Mouse (Mus musculus) ES-Bruce4 (cell line): ENCODE measurements around the gene Smim11.

Experiments
- CTCF ChIP-seq: IDR thresholded peaks from one replicate; pipeline ENCODE4 v1.8.1; 2011; ENCODE audit warnings: low read depth, low read length
- EP300 ChIP-seq: IDR thresholded peaks from 2 replicates; pipeline ENCODE4 v1.6.1; 2011; ENCODE audit warnings: low read depth, low read length; ENCODE audit not compliant: insufficient read depth

DNA sequence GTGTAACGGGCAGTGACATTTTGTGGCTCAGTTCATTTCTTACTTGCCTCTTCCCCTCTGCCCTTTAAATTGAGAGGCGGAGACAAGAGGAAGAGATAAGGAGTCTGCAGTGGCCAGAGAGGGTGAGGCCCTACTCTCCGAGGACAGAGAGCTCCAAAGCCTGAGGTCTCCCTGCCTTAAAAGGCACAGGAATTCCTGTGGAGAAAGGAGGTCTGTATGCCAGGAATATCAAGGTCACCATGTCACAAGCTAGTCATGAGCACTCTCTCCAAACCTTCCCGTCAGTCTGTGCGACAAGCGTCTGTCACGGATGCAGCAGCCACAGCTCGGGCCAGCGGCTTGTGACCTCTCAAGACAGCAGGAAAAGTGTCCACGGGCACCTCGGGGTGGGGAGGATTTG is 44.1 kb downstream of the Smim11 start:
- no peak for TF ChIP-seq EP300
- TF ChIP-seq CTCF, result no peak
